Mouse (Mus musculus) kidney, postnatal 14 days (tissue): ENCODE measurements at regions not wholly inside any gene's neighbourhood (a gene's known extent, or its start where the extent isn't known, plus 50 kb on each side); places are given as distances from the start of the nearest gene placed in this dataset.

ENCODE experiments used
- DNase-seq: peaks from one replicate; pipeline ENCODE4 v3.0.0; 2022; ENCODE audit warnings: mixed read lengths

DNA sequence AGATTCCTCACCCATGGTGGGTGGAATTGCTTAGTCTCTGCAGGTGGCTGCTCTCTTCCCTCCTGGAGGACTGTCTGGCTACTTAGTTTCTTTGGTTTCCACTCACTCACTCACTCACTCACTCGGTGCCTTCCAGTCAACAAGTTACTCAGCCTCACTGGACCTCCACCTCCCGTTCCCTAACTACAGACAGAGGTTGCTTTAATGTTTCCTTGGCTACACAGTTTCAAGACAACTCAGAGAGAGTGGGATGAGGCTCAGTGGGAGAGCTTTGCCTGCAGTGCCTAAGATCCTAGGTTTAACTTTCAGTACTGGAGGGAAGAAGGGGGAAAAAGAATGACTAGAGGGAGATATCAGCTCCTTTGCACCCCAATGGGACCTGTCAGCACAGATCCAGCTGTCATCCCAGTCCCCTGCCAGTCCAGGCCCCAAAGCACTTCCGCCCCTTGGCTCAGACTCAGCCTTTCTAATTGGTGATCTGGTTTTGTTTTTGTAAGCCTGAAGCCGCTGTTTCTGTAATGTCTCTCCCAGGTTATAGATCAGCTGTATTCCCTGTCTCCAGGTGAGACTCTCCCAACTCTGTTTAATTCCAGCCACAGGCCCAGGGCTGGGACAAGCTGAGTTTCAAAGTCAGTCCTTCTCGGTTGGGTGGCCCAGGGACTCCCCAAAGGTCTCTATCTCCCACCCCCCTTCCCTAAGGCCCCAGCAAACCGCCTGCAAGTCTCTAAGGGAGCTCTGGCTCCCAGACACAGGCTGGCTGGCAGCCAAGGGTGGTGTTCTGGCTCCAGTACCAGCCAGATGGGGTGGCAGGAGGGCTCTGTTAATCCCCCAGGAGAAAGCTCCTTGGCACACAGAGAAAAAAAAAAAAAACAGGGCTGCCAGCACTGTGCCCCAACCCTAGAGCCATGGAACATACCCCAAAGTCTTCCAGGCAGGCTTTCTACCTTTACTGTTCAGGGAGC lies 60.5 kb upstream of the Cdon start:
- peak; percentile 80 for DNase-seq

DNA sequence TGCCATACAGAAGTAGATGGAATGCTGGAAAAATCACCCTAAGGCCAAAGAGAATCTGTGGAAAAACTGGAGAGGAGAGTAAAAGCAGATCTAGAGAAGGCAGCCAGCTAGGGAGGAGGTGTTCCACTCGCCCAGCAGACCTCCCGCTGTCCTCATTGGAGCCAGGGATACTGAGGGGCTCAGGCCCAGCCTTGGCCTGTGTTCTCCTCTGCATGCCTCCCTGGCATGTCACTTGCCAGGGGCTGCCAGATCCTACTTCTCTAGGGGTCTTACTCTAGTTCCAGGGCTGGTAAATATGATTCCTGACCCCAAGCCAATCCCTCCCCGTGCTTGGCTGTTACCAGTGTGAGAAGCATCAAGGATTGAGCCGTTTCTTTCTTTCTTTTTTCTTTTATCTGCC lies 59.5 kb upstream of the Cdon start:
- no peak for DNase-seq

DNA sequence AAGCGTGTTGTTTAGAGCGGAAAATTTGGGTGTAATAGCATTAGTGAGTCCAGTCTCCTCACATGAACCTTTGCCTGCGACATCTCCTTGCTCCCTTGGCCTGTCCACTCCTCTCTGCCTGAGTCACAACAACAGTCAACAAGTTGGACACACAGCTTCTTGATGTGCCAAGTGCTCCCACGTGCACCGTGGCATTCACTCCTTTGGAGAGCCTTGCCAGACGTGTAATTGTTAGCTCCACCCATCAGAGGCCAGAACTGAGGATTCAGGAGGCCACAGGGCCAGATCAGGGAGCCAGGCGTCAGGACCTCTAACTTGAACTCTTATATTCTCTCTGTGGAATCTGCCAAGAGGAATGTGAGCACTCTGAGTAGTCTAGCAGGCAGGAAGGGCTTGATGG lies 58.7 kb upstream of the Cdon start:
- no peak for DNase-seq

DNA sequence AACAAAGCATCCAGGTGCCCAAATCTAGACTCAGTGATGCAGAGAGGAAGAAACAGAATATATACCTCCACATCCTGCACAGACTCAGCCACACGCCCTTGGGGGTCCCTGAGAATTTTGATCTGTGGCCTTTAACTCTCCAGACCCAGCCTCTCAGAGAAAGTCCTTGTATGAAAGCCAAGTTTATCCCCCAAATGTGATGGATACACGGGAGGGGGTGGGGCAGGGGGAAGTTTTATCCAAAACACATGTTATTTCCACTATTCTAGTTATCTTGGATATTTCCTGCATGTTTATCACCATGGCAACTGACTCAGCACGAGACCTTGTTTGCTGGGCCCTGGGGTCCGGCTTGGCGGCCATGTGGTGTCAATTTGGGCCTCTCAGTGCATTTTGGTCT lies 57.8 kb upstream of the Cdon start:
- DNase-seq, result no peak

DNA sequence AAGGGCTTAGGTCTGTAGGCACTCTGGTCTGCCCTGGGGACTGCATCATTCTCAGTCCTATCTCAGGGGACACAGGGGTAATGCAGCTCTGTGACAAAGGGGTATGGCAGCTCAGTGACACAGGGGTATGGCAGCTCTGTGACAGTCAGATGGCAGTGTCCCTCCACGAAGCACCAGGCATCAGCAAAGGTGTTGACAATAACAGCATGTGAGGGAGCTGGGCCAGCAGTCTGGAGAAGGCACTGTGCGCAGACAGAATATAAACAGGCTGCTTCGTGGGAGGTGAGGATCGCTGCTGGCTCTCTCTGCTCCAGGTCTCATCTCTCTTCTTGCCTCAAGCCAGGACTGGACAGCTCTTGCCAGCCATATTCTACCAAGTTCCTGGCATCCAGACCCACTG lies 57.0 kb upstream of the Cdon start:
- DNase-seq, result no peak

DNA sequence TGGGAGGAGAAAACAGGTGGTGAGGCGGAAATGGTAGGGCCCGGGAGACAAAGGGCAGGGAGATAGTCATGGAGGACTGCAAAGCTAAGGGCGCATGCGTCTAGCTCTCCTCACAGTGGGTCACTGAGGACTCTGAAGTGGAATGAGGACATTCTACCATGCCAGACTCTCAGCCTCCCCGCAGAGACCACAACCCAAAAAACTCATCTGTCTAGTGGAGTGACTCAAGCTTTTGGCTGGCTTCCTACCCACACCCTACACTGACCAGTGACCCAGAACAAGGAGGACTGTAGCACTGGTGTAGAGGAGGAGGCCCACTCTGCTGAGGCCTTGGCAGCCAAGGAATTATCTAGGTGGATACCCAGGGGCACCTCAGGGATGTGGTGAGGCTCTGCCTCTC lies 55.0 kb upstream of the Cdon start:
- DNase-seq, result no peak

DNA sequence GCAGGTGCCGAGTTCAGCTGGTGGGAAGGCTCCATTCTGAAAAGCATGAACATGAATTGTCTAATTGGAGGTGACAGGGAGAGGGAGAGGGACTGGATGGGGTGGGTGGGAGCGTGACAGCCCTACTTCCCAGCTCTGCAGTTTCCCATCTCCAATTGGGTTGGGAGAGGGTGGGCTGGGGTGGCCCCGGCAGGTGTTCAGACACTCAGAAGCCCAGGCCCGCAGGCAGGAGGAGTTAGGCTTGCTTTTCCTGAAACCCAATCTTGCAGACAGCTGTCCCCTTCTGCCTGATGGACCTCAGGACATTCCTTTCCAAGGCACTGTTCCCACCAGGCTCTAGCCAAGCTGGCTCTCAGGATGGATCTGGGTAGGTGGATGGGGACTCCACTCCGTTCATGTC lies 51.9 kb upstream of the Cdon start:
- no peak for DNase-seq

DNA sequence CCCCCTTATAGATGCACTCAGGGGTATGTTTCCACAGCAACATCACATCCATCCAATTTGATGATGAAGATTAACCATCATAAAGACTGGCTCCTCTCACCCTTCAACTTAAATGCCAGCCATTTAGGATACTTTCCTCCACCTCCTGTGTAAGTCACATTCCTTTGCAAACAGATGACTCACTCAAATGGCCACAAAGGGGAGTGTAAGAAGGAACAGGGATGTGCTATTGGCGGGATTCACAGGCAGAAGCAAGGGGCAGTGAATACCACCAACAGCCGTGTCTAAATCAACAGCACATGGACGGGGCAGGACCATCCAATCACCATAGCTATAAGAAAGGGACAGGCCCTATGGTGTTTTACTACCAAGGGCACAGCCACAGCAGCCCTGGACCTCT lies 50.9 kb upstream of the Cdon start:
- DNase-seq, result no peak

DNA sequence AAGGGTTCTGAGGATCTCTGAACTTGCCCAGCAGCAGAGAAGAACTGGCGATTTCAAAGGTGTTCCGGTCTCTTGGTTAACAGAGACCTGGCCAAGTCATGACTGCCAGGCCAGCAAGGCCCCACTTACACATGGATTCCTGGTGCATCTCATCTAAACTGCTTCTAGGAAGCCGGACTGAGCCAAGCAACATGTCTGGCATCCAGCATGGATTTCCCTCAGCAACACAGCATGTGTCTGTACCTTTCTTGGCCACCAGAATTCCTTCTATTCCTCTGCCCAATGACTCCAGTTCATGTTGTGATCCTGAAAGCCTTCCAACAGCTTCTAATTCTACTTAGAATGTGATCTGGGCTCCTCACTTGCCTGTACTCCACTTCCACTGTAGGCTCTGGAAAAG lies 50.0 kb upstream of the Cdon start:
- DNase-seq, result no peak
